Mouse (Mus musculus) stomach, postnatal 0 days (tissue): ENCODE results near the gene Slc5a6.

Source experiments
- CTCF ChIP-seq: IDR thresholded peaks from 2 replicates; pipeline ENCODE4 v1.5.1; 2016; ENCODE audit warnings: antibody characterized with exemption, low read depth, mild to moderate bottlenecking, moderate library complexity
- EP300 ChIP-seq: optimal IDR thresholded peaks from 2 replicates; pipeline ENCODE3; 2016; ENCODE audit warnings: antibody characterized with exemption

DNA sequence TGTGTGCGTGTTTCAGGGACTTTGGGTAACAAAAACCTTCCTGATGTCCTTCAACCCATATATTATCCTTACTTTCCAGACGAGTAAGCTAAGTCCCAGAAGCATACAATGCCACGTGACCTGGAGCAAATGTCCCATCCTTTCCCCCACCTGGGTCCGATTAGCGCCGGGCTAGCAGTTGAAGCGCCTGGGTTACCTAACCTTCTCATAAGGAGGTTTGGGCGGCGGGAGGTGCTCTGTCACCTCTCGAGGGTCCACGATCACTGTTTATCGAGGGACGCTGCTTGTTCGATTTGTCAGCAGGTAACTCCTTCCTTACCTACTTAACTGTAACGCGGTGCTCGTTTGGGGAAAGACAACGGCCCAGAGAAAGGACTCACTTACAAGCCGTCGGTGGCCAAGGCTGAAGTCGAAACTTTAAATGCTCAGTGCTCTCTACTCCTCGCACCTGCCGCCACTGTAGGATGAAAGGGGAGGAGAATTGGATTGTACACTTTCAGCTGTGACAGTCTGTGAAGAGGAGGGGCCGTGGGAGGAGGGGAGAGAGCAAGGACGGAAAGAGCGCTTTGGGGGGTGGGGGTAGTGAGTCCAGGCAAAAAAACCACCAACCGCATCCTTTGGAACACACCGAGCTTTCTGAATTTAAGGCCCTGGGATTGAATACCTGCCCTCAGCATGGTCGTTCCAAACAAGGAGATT is 45.5 kb upstream of the Slc5a6 start:
- TF ChIP-seq CTCF: no peak
- no peak for TF ChIP-seq EP300
